Mouse (Mus musculus): ENCODE measurements at regions not wholly inside any gene's neighbourhood (a gene's known extent, or its start where the extent isn't known, plus 50 kb on each side); places are given as distances from the start of the nearest gene placed in this dataset.

DNA sequence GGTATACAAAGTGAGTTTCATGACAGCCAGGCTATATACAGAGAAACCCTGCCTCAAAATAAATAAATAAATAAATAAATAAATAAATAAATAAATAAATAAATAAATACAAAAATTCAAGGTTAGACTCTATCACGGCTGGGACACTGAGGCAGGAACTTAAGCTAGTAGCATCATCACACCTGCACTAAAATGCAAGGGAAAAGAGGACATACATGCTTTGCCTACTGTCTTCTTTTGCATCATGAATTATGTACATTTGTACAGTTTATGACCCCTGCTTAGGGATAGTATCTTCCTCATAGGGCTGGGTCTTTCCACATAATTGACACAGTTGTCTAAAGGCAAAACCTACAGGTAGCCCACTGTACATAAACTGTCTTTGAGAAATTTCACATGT lies 252.5 kb downstream of the Tpm3-rs7 start:
- no peak for DNase-seq (ENCODE audit: low spot score in 2 of 2)
- intact Hi-C loops (cut with DNase I): no loop called here

DNA sequence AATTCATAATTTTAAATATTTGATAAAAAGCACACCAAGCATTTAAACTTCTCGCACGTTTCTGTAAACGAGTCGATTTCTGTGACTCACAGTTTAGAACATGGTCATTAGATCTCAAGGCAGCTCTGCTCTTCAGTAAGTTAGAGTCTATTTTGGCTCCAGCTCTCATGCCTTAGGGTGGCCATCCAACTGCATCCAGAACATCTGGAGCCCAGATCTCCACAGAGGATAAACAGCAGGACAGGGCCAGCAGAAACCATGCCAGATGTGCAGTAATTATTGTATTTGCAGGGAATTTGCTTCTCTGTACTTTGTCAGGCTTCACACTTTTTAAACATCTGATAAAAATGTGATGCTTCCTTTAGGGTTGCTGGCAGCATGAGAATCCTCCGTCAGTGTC lies 276.4 kb downstream of the Tpm3-rs7 start:
- DNase-seq (ENCODE audit: low spot score in 2 of 2): no peak
- intact Hi-C loops (cut with DNase I): no loop called here

DNA sequence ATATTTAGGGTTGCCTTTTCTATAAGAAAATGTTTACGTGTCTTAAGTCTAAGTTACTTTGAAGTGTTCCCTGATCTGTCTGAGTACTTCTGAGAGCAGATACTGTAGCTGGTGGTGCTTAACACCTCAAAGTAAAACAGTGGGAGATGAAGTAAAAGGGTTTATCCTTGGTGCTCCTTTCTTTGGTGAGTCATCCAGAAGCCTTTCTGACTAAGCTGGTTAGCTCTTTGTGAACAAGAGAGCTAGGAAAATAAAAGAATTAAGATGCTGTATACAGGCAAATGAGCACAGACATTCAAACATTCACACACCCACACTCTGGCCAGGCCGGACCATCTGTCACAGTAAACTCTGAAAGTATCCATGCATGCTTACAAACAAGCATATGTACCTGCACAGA lies 312.7 kb downstream of the Tpm3-rs7 start:
- peak in 1 of 2 experiments; percentile 51 for DNase-seq (ENCODE audit: low spot score in 2 of 2)
- intact Hi-C loops (cut with DNase I): no loop called here

DNA sequence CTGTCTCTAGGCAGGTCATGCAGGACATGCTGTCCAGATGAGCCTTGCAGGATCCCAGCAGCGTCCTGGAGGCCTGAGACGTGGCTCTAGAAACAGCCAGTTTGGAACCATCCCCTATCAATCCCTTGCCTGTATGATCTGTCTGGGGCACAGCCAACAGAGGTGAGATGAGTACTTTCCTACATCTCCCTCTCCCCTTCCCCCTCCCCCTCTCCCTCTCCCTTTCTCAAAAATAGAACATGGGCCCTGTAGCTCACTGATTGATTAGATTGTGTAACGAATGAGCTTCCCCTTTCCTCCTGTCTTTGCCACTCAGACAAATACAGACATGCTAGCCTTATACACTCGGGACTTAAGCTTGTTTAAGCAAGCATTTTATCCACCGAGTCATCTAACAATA lies 336.9 kb downstream of the Tpm3-rs7 start:
- intact Hi-C loops (cut with DNase I): no loop called here
- DNase-seq (ENCODE audit: low spot score in 2 of 2): no peak

DNA sequence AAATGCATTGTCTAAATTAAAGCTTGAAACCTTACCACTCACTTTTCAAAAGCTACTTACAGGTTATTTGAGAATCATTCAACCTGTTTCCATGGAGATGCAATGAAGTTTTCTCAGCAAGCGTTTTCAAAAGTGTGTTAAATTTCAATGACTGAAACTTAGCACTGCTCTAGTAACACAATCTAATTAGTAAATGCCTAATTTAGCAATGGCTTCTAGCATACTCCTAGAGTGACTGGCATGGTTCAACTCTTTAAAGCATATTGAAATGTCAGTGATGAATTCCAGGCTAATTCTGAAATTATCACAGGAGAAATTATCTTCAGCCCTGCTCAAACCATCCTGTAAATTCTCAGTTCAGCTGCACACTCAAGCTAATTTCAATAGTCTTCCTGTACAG lies 342.5 kb downstream of the Tpm3-rs7 start:
- DNase-seq (ENCODE audit: low spot score in 2 of 2): no peak
- intact Hi-C loops (cut with DNase I): no loop called here

DNA sequence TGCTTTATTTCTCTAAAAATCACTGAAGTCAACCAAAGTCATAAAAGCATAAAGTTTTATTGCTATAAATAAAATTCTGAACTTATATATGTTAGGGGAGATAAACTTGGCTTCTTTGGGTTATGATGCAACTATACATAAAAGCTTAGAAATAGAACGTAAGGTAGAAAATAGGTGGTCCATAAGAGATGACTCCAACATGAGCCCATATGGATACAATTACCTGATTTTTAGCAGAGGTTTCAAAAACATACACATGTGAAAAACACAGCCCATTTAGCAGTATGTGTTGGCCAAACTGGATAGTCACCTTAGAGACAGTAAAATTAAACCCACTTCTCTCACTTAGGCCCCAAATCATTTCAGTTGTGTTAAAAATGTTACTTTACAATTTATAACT lies 354.3 kb downstream of the Tpm3-rs7 start:
- intact Hi-C loops (cut with DNase I): no loop called here

DNA sequence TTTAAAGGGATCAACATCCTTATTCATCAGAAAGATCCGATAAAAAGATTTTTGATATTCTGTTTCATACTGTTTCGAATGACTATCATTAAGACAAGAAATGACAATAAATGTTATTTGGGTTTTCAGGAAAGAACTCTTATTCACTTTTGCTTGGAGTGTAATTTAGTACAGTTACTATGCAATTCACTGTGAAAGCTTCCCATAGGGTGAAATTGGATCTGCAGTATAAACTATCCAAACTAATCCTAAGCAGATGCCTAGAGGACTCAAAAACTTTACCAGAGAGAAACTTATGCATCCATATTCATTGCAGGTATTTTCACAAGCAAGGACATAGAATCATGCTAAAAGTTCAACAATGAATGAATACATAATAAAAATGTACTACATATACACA lies 355.0 kb downstream of the Tpm3-rs7 start:
- DNase-seq (ENCODE audit: low spot score in 2 of 2): no peak
- intact Hi-C loops (cut with DNase I): no loop called here

More for the DNA sequence above, 354.3 kb downstream of the Tpm3-rs7 start:
- DNase-seq (ENCODE audit: low spot score in 2 of 2): no peak

DNA sequence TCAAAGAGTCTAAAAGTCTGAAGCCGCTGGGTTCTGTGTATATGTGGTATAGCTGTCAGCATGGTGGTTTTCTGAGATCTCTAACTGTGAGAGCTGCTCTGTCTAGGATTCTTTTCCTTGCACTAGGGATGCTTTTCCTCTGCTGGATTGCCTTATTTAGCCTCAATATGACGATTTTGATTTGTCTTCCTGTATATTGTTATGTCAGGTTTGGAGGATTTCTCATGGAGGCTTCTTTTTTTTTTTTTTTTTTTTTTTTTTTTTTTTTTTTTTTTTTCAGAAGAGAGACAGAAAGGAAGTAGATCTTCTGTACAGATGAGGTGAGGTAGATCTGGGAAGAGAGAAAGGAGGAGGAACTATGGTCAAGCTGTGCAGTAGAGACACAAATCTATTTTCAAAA lies 396.5 kb downstream of the Tpm3-rs7 start:
- intact Hi-C loops (cut with DNase I): no loop called here

More for the DNA sequence above, 396.5 kb downstream of the Tpm3-rs7 start:
- no peak for DNase-seq (ENCODE audit: low spot score in 2 of 2)
